Mouse (Mus musculus) spleen, adult 2 months (tissue): ENCODE data around the gene Smn1. TPM values are rescaled to one million over a fixed set of nuclear protein-coding genes. Genes with fewer than 3 reads are reported as not detected.
"Not testable (repeated sequence)": the region's sequence is repeated elsewhere in the genome, so short reads cannot be mapped to it uniquely, and the experiment has no call there.

Experiments
- DNase-seq, 2 experiments: peaks; one replicate each; pipeline versions ENCODE4 v3.0.0 to v3.0.0-alpha.2; 2012 to 2021; ENCODE audit warnings: low spot score in 2 of 2, low read depth in 1 of 2
- H3K27ac ChIP-seq: fragments of 200-500 bp; 2 replicates; pipeline ENCODE4 v1.5.1; 2012; ENCODE audit warnings: low read length, inconsistent platforms; ENCODE audit not compliant: insufficient read depth
- H3K27me3 ChIP-seq: fragments of 200-500 bp; 2 replicates; pipeline ENCODE4 v1.6.1; 2012; ENCODE audit warnings: mild to moderate bottlenecking, moderate library complexity, low read length, inconsistent platforms; ENCODE audit not compliant: control insufficient read depth, insufficient read depth
- H3K36me3 ChIP-seq: fragments of 200-500 bp; 2 replicates; pipeline ENCODE4 v1.6.1; 2012; ENCODE audit warnings: mild to moderate bottlenecking, low read length, inconsistent platforms; ENCODE audit not compliant: control insufficient read depth, insufficient read depth
- H3K4me1 ChIP-seq: fragments of 200-500 bp; 2 replicates; pipeline ENCODE4 v1.6.1; 2011; ENCODE audit warnings: inconsistent platforms; ENCODE audit not compliant: control insufficient read depth, insufficient read depth, insufficient read length
- H3K4me3 ChIP-seq: fragments of 200-500 bp; 2 replicates; pipeline ENCODE4 v1.5.1; 2011; ENCODE audit warnings: mild to moderate bottlenecking, inconsistent platforms; ENCODE audit not compliant: insufficient read depth, insufficient read length; ENCODE audit errors: extremely low read depth
- polyA plus RNA-seq: library from polyadenylated mRNA; depleted of rRNA; stranded (reverse); fragments of >200 nt; gene quantifications from 2 replicates; pipeline ENCODE4 v1.2.3, GENCODE M21; 2012; rRNA removed

Smn1 gene
- polyA plus RNA-seq, 1 experiment: 12.9 TPM

DNA sequence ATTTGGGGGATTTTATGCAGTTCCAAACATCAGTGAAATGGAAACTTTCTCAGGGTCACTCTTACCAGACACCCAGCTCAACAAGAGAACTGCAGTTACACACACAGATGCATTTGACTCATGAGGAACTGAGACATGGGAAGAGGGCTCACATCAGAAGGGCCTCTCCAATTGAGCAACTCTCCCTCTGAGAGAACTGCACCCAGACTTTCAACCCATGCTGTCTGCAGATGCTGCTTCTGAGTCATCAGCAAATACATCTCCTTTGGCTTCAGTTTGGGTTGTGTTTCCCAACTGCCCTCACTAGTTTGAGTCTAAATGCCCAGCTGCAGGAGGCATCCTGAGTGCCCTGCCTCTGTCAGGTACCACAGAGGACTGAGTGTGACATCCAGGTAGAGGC, 58.5 kb downstream of the Smn1 start:
- not testable (repeated sequence) for DNase-seq

More for the DNA sequence above, 58.5 kb downstream of the Smn1 start:
- not testable (repeated sequence) for H3K4me1 ChIP-seq, H3K27ac ChIP-seq, H3K4me3 ChIP-seq, H3K36me3 ChIP-seq, H3K27me3 ChIP-seq

Other genes with a start within 250 kb of the Smn1 start
- not detected in 2 replicates for gene Cartpt, start 223.8 kb upstream of the Smn1 start, polyA plus RNA-seq
- 6.8 and 7.6 TPM in 2 replicates for gene Mccc2, start 109.2 kb upstream of the Smn1 start, polyA plus RNA-seq
- gene Bdp1, start 20.8 kb upstream of the Smn1 start, polyA plus RNA-seq: 1.5 and 1.9 TPM in 2 replicates
- gene Serf1, start 16.8 kb upstream of the Smn1 start, polyA plus RNA-seq: 1.9 and 2.1 TPM in 2 replicates
- 2.9 and 3.2 TPM in 2 replicates for gene Naip2, start 77.2 kb downstream of the Smn1 start, polyA plus RNA-seq
- 3.7 and 4.2 TPM in 2 replicates for gene Naip5, start 121.5 kb downstream of the Smn1 start, polyA plus RNA-seq
- 2.9 and 3.4 TPM in 2 replicates for gene Naip6, start 192.8 kb downstream of the Smn1 start, polyA plus RNA-seq